Mouse (Mus musculus) MEL (cell line): ENCODE data around the gene Epha10.

Experiments used
- CTCF ChIP-seq, 3 experiments: IDR thresholded peaks in 2 of 3; conservative IDR thresholded peaks in 1 of 3; 2 replicates each; pipeline ENCODE4 v1.5.1; 2011 to 2012; ENCODE audit warnings: low read length in 3 of 3, low read depth in 2 of 3, mild to moderate bottlenecking in 2 of 3, improper control_type of control experiment in 1 of 3, inconsistent platforms in 1 of 3, mixed read lengths in 1 of 3, moderate library complexity in 1 of 3; ENCODE audit not compliant: control insufficient read depth in 1 of 3, insufficient read depth in 1 of 3, poor library complexity in 1 of 3, severe bottlenecking in 1 of 3
- JUND ChIP-seq: IDR thresholded peaks from 2 replicates; pipeline ENCODE4 v1.6.1; 2011; ENCODE audit warnings: low read depth, mild to moderate bottlenecking, improper control_type of control experiment, low read length

GRCm38 (mm10) chr4:124890831-124891230, 10.1 kb downstream of the Epha10 start:
- TF ChIP-seq JUND: no peak
- no peak for TF ChIP-seq CTCF (IDR thresholded peaks at IDR 0.05 in 2 of 3, conservative IDR thresholded peaks at IDR 0.05 in 1 of 3; ENCODE audit: control insufficient read depth in 1 of 3, insufficient read depth in 1 of 3, low read depth in 2 of 3, low read length in 3 of 3, poor library complexity in 1 of 3, severe bottlenecking in 1 of 3)
